Mouse (Mus musculus): ENCODE data around the gene Rspo1.

DNA sequence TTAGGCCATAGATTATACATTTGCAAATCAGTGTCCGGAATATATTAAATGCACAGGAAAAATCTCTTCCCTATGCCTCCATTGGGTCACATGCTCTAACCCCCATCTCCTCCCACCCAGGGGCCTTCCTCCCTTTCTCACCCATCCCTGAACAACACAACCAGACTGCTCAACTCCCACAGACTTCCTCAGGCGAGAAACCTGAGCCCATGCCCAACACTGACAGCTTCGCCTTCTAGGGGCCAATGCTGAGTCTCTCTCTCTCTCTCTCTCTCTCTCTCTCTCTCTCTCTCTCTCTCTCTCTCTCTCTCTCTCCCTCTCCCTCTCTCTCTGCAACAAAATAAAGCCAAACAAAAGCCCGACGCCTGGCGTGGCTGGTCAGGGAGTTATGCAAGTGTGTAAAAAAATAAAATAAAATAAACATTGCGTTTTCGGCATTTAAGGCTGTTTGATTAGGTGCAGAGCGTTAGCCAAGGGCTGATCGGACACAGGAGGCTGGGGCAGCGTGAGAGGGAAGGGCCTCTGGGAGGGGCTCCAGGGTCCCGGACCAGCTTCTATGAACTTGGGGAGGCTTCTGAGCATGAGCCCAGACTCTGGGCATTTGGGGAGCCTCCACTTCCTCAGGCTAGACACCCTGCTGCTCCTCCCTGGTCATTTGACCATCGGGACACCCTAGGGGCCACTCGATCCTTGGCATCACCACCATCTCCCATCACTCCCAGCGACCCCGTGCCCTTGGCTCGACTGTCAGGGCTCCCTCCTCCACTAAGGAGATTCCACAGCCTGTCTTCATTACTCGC, 1.2 kb upstream of the Rspo1 start:
- TF ChIP-seq POLR2AphosphoS2 (IDR thresholded peaks at IDR 0.05; ENCODE audit: low read depth, low read length) (no peak), KAT2A (IDR thresholded peaks at IDR 0.05; ENCODE audit: insufficient replicate concordance, low read length) (no peak), CTCF (conservative IDR thresholded peaks at IDR 0.05 in 1 of 2, IDR thresholded peaks at IDR 0.05 in 1 of 2; ENCODE audit: low read depth in 2 of 2, low read length in 2 of 2) (no peak), USF2 (conservative IDR thresholded peaks at IDR 0.05; ENCODE audit: low read depth, low read length) (no peak), MXI1 (IDR thresholded peaks at IDR 0.05; ENCODE audit: low read depth, low read length) (no peak), EP300 (IDR thresholded peaks at IDR 0.05; ENCODE audit: low read length) (no peak), MAZ (IDR thresholded peaks at IDR 0.05; ENCODE audit: low read depth, low read length) (no peak)

Data from CH12.LX (cell line).